Mouse (Mus musculus) kidney, adult 2 months (tissue): ENCODE measurements around the gene Arhgef10l.

Experiments used
- CTCF ChIP-seq: fragments of 200-500 bp; conservative IDR thresholded peaks from 2 replicates; pipeline ENCODE4 v1.5.1; 2011; ENCODE audit warnings: low read depth, mild to moderate bottlenecking, control low read depth, low read length, moderate library complexity, mixed read lengths; ENCODE audit not compliant: insufficient read depth, insufficient read length
- POLR2A ChIP-seq: fragments of 200-500 bp; IDR thresholded peaks from one replicate; pipeline ENCODE4 v1.6.1; 2011; ENCODE audit warnings: low read depth, low read length, control low read depth

DNA sequence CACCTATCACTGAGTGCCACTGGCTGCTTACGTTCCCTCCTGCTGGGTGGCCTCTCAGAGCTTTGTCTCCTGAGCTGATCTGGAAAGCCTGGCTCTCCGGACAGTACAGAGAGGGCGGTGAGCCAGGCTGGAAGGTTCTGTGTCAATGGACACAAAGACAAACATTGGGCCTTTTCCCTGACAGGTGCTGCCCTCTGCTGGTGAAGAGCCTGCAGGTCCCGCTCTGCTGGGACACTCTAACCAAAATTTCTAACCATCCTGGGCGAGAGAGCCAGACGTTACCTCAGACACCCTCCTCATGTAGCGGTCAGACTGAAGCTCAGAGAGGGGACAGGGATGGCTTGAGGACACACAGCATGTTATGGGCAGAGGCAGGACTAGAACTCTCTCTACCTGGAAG lies 118.3 kb downstream of the Arhgef10l start:
- TF ChIP-seq CTCF, result peak; percentile 85
- TF ChIP-seq POLR2A, result no peak
